Mouse (Mus musculus): ENCODE data around the gene Olfr120.
"Not testable (repeated sequence)": the region's sequence is repeated elsewhere in the genome, so short reads cannot be mapped to it uniquely, and the experiment has no call there.

Olfr120 gene

DNA sequence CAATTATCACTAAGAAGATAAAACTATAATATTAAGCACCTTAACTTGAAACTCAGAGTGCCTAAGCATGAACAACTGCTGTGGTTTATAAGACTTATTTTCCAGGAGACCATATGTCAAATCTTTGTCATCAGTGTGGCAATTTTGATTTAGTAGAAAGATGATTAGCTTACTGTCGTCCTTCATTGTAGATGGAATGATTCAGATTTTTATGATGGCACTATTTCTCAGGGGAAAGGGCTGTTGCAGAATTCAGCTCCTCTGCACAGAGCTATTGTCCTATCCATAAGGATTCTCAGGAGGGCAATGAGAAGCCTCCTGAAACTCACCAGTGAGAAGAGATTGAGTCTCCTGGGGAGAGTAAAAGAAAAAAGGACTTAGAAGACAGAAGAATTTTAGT, at the start of gene Olfr120:
Gene Olfr120, plus strand, starts transcription at position 301 of the 400 bp plus-strand sequence.
- no peak for DNase-seq (ENCODE audit: low spot score in 2 of 2)

DNA sequence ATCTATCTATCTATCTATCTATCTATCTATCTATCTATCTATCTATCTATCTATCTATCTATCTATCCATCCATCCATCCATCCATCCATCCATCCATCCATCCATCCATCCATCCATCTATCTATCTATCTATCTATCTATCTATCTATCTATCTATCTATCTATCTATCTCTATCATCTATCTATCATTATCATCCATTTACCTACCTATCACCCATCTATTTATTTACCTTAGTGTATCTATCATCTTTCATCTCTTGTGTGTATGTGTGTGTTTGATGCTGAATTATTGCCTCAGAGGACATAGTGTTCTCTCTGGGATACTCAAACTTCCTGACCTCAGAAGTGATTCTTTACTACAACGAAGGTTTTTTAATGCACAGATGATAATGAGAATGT, 25.3 kb upstream of the Olfr120 start, which contains the start of gene Olfr119:
Gene Olfr119, plus strand, starts transcription at position 301 of the 400 bp plus-strand sequence.
- DNase-seq (ENCODE audit: low spot score in 2 of 2): not testable (repeated sequence)

DNA sequence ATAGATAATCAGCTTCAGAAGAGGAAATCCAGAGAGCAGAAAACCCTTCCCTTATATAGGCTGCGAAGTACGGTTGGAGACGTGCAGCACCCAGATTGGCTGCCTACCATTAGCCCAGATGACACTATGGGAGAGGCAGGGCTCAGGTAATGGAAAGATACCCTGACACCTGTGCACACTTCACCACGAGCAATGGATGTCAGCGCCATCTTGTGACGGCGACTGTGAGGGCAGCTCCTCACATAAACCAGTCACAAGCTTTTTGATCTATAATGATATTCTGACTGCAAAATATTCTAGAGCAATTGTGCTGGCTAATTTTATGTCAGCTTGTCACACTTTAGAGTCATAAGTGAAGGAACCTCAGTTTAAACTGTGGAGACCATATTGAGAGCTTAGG, 16.5 kb downstream of the Olfr120 start:
- DNase-seq (ENCODE audit: low spot score in 2 of 2): no peak

DNA sequence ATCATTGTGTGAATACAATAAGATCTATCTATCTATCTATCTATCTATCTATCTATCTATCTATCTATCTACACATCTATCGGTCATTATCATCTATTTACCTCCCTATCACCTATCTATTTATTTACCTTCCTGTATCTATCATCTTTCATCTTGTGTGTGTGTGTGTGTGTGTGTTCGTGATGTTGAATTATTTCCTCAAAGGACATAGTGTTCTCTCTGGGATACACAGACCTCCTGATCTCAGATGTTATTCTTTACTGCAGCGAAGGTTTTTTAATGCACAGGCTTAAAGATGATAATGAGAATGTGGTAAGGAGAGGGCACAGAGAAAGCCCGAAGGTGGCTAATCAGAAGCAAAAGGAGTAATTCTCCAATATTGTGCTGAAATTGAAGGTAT, 46.7 kb downstream of the Olfr120 start, which contains the start of gene Olfr122:
Gene Olfr122, plus strand, starts transcription at position 301 of the 400 bp plus-strand sequence.
- no peak for DNase-seq (ENCODE audit: low spot score in 2 of 2)
